Mouse (Mus musculus): ENCODE data around the gene Slc35f5. TPM values are rescaled to one million over a fixed set of nuclear protein-coding genes. Genes with fewer than 3 reads are reported as not detected.

Slc35f5 gene
- polyA plus RNA-seq, 1 experiment from 2014 or later, result 21.3 TPM

DNA sequence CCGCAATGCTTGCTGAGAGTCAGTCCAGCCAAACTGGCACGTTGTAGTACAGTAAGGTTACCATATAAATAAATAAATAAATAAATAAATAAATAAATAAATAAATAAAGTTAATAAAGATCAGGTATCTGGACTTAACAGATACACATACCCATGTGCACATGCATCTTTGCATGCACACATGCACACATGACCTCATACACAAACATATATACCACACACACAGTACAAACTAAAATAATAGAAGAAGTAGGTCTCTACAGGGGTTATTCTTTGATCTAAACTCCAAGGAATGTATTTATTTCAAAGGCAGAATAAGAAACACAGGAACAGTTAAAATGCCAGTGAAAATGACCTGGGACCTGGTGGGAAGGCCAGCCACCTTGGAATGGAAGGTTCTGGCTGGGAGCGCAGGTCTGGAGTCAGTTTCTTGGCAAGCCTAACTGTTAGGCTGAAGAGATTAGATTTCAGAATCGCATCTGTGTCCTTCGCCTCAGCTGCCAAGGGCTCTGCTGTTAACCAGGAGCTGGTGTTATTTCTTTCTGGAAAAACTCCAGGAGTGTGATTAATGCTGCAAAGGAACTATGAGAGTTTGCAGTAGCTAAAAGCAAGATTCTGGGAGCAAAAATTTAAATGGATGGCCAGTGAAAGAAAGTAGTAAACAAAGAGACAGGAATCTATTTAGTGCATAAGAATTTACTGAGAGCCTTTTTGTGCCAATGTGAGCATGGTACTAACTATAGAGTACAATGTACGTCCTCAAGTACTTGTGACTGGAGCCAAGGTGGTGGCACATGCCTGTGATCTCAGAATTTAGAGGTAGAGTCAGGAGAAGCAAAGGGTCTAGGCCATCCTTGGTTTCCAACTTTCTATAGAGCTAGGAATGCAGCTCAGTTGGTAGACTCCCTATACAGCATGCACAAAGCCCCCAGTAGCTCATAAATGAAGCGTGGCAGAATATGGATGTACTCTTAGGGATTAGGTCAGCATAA, 18.1 kb upstream of the Slc35f5 start:
- Histone ChIP-seq H3K27me3 (ENCODE audit: insufficient read depth, poor library complexity, severe bottlenecking) (no peaks in the 10 kb centered on the region), H3K4me3 (no peak overlapping the region), H3K27ac (no peak overlapping the region), H3K9me3 (no peaks in the 10 kb centered on the region), H3K4me1 (replicated peaks) (no peaks in the 10 kb centered on the region), H3K36me3 (no peaks in the 10 kb centered on the region)
- no peak for DNase-seq (ENCODE audit: low spot score)
- WGBS, result 88% methylated on average over 7 of the region's 7 CpGs

DNA sequence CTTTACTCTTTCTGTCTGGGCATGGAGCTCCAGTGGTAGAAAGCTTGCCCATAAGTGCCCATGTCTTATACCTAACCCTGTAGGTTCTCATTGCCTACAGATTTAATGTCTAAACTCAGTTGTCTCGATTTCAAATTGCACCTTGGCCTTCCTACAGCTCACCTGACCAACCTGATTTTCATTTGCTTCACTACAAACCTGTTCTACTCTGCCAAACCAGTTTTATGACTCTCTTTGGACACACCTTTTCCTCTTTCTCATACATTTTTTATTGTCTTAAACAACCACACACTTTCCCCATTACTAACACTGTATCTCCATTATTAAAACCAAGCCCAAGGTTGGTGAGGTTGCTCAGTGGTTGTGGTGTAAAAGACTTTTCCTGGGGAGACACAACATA, 10.5 kb upstream of the Slc35f5 start:
- Histone ChIP-seq H3K36me3 (no peaks in the 10 kb centered on the region), H3K9me3 (no peaks in the 10 kb centered on the region), H3K4me1 (replicated peaks) (no peaks in the 10 kb centered on the region), H3K27ac (no peak overlapping the region), H3K27me3 (ENCODE audit: insufficient read depth, poor library complexity, severe bottlenecking) (no peaks in the 10 kb centered on the region), H3K4me3 (no peak overlapping the region)
- 56% methylated on average over 1 of the region's 1 CpGs for WGBS
- no peak for DNase-seq (ENCODE audit: low spot score)

- H3K27me3 ChIP-seq (ENCODE audit: insufficient read depth, poor library complexity, severe bottlenecking), result no peaks in the 10 kb centered on the region
- no peak overlapping the region for H3K4me3 ChIP-seq
- H3K27ac ChIP-seq, result no peak overlapping the region
- H3K36me3 ChIP-seq, result no peaks in the 10 kb centered on the region
- no peak for DNase-seq (ENCODE audit: low spot score)
- H3K4me1 ChIP-seq (replicated peaks), result no peaks in the 10 kb centered on the region
- H3K9me3 ChIP-seq, result no peaks in the 10 kb centered on the region
- 83% methylated on average over 1 of the region's 1 CpGs for WGBS
Measured at GRCm38 (mm10) chr1:125550359-125550758, 10.0 kb upstream of the Slc35f5 start.

- Histone ChIP-seq H3K9me3 (no peaks in the 10 kb centered on the region), H3K4me3 (no peak overlapping the region), H3K27me3 (ENCODE audit: insufficient read depth, poor library complexity, severe bottlenecking) (no peaks in the 10 kb centered on the region), H3K36me3 (no peaks in the 10 kb centered on the region), H3K27ac (no peak overlapping the region), H3K4me1 (replicated peaks) (no peaks in the 10 kb centered on the region)
- no peak for DNase-seq (ENCODE audit: low spot score)
- 88% methylated on average over 2 of the region's 2 CpGs for whole genome bisulfite sequencing
Measured at GRCm38 (mm10) chr1:125551564-125551963, 8.8 kb upstream of the Slc35f5 start.

DNA sequence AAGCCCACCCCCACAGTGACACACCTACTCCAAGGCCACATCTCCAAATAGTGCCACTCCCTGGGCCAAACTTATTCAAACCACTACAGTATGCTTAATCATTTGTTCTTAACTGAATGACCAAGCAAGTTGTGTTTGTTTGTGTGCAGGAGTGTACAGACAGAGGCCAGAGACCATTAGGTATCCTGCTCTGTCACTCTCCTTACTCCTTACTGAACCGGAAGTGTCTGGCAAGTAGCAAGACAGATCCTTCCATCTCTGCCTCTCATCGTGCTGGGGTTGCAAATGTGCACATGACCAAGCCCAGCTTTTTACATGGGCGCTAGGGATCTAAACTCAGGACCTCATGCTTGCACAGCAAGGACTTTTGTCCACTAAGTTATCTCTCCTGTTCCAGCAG, 1.1 kb upstream of the Slc35f5 start:
- 84% methylated on average over 3 of the region's 3 CpGs for WGBS
- no peaks in the 10 kb centered on the region for H3K9me3 ChIP-seq
- no peak for DNase-seq (ENCODE audit: low spot score)

GRCm38 (mm10) chr1:125559721-125560120, 674 bp upstream of the Slc35f5 start:
- no peaks in the 10 kb centered on the region for H3K36me3 ChIP-seq

More for the DNA sequence above, 1.1 kb upstream of the Slc35f5 start:
- H3K36me3 ChIP-seq, result no peaks in the 10 kb centered on the region
- H3K27ac ChIP-seq, result no peak overlapping the region
- no peaks in the 10 kb centered on the region for H3K27me3 ChIP-seq (ENCODE audit: insufficient read depth, poor library complexity, severe bottlenecking)
- peaks cover 15% of the 10 kb centered on the region for H3K4me1 ChIP-seq (replicated peaks)
- H3K4me3 ChIP-seq, result no peak overlapping the region

GRCm38 (mm10) chr1:125561206-125561605, 811 bp downstream of the Slc35f5 start:
- no peaks in the 10 kb centered on the region for H3K9me3 ChIP-seq
- H3K4me1 ChIP-seq (replicated peaks), result peaks cover 15% of the 10 kb centered on the region
- H3K4me3 ChIP-seq, result peak overlapping the region; percentile 87
- no peaks in the 10 kb centered on the region for H3K36me3 ChIP-seq
- DNase-seq (ENCODE audit: low spot score), result no peak
- under 1% methylated on average over 29 of the region's 29 CpGs for whole genome bisulfite sequencing
- no peaks in the 10 kb centered on the region for H3K27me3 ChIP-seq (ENCODE audit: insufficient read depth, poor library complexity, severe bottlenecking)
- peak overlapping the region; percentile 92 for H3K27ac ChIP-seq

More at GRCm38 (mm10) chr1:125559721-125560120, 674 bp upstream of the Slc35f5 start:
- Histone ChIP-seq H3K27ac (peak overlapping the region; percentile 92), H3K4me1 (replicated peaks) (peaks cover 15% of the 10 kb centered on the region), H3K9me3 (no peaks in the 10 kb centered on the region), H3K4me3 (peak overlapping the region; percentile 87), H3K27me3 (ENCODE audit: insufficient read depth, poor library complexity, severe bottlenecking) (no peaks in the 10 kb centered on the region)
- no peak for DNase-seq (ENCODE audit: low spot score)
- WGBS, result 49% methylated on average over 2 of the region's 2 CpGs

DNA sequence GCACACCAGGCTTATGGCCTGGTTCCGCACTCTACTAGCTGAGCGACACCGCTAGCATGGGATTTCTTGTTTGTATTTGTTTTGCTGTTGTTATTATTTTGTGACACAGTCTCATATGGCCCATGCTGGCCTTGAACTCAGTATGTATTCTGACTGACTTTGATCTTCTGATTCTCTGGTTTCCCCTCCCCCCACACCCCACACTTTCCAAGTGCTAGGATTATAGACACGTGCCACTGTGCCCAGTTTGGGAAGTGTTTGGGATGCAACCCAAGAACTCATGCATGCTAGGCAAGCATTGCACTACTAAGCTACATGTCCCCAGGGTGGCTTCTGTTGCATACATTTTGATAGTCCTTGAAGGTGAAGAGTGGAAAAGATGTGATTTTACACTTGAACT, 1.4 kb downstream of the Slc35f5 start:
- no peak for DNase-seq (ENCODE audit: low spot score)
- Histone ChIP-seq H3K27ac (no peak overlapping the region), H3K4me3 (peak overlapping the region; percentile 87), H3K36me3 (no peaks in the 10 kb centered on the region), H3K9me3 (no peaks in the 10 kb centered on the region), H3K4me1 (replicated peaks) (peaks cover 15% of the 10 kb centered on the region), H3K27me3 (ENCODE audit: insufficient read depth, poor library complexity, severe bottlenecking) (no peaks in the 10 kb centered on the region)
- 78% methylated on average over 4 of the region's 4 CpGs for WGBS

GRCm38 (mm10) chr1:125568126-125568525, 7.7 kb downstream of the Slc35f5 start:
- Histone ChIP-seq H3K27ac (no peak overlapping the region), H3K36me3 (peaks cover 35% of the 10 kb centered on the region), H3K4me3 (no peak overlapping the region), H3K9me3 (no peaks in the 10 kb centered on the region), H3K4me1 (replicated peaks) (no peaks in the 10 kb centered on the region), H3K27me3 (ENCODE audit: insufficient read depth, poor library complexity, severe bottlenecking) (no peaks in the 10 kb centered on the region)
- no peak for DNase-seq (ENCODE audit: low spot score)
- WGBS, result 87% methylated on average over 4 of the region's 4 CpGs

DNA sequence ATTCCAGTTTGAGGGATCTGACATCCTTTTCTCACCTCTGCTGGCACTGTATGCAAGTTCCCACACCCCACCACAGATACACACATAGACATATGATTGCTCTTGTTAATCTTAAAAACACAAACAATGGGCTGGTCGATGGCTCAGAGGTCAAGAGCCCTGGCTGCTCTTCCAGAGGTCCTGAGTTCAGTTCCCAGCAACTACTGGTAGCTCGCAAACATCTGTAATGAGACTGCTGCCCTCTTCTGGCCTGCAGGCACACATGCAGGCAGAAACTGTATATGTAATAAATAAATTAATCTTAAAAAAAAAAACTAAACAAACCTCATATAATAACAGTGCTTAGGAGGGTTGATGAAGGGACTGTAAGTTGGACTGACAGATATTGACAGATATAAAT, 13.8 kb downstream of the Slc35f5 start:
- H3K9me3 ChIP-seq, result no peaks in the 10 kb centered on the region
- DNase-seq (ENCODE audit: low spot score), result no peak
- H3K4me1 ChIP-seq (replicated peaks), result no peaks in the 10 kb centered on the region
- H3K36me3 ChIP-seq, result peaks cover 57% of the 10 kb centered on the region
- 73% methylated on average over 2 of the region's 2 CpGs for WGBS
- H3K4me3 ChIP-seq, result no peak overlapping the region
- no peak overlapping the region for H3K27ac ChIP-seq
- no peaks in the 10 kb centered on the region for H3K27me3 ChIP-seq (ENCODE audit: insufficient read depth, poor library complexity, severe bottlenecking)

- 93% methylated on average over 10 of the region's 10 CpGs for WGBS
- Histone ChIP-seq H3K36me3 (peaks cover 49% of the 10 kb centered on the region), H3K4me3 (no peak overlapping the region), H3K9me3 (no peaks in the 10 kb centered on the region), H3K4me1 (replicated peaks) (no peaks in the 10 kb centered on the region), H3K27me3 (ENCODE audit: insufficient read depth, poor library complexity, severe bottlenecking) (no peaks in the 10 kb centered on the region), H3K27ac (no peak overlapping the region)
- DNase-seq (ENCODE audit: low spot score), result no peak
Measured at GRCm38 (mm10) chr1:125575458-125576114, 15.2 kb downstream of the Slc35f5 start.

- Histone ChIP-seq H3K4me1 (replicated peaks) (no peaks in the 10 kb centered on the region), H3K36me3 (peaks cover 54% of the 10 kb centered on the region), H3K4me3 (no peak overlapping the region), H3K9me3 (no peaks in the 10 kb centered on the region), H3K27ac (no peak overlapping the region), H3K27me3 (ENCODE audit: insufficient read depth, poor library complexity, severe bottlenecking) (no peaks in the 10 kb centered on the region)
- no peak for DNase-seq (ENCODE audit: low spot score)
Measured at GRCm38 (mm10) chr1:125576965-125577364, 16.6 kb downstream of the Slc35f5 start.

DNA sequence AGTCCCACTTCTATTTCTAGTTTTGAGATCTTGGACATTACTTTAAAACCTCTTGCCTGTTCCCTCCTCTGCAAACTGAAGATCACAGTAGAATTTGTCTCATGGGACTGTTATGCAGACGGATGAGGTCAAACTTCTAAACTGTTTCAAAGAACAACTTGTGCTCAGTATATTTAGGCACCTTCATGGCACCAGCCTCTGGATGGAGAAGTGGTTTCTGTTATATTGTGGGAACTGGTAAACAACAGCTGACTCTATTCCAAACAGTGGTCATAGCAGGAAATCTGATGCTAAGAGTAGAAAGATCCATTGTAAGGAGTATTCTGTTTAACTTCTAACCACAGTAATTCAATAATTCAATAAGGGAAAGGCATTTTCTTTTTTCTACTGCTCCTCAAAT, 17.7 kb downstream of the Slc35f5 start:
- no peak overlapping the region for H3K4me3 ChIP-seq
- H3K27ac ChIP-seq, result no peak overlapping the region
- no peaks in the 10 kb centered on the region for H3K4me1 ChIP-seq (replicated peaks)
- DNase-seq (ENCODE audit: low spot score), result no peak
- WGBS, result 84% methylated on average over 1 of the region's 1 CpGs
- no peaks in the 10 kb centered on the region for H3K27me3 ChIP-seq (ENCODE audit: insufficient read depth, poor library complexity, severe bottlenecking)
- H3K9me3 ChIP-seq, result no peaks in the 10 kb centered on the region
- H3K36me3 ChIP-seq, result peaks cover 43% of the 10 kb centered on the region
